Mouse (Mus musculus) liver, adult 2 months (tissue): ENCODE measurements around the gene Ctsz.

Experiments
- CTCF ChIP-seq: fragments of 200-500 bp; IDR thresholded peaks from 2 replicates; pipeline ENCODE4 v1.5.1; 2011; ENCODE audit warnings: low read depth, low read length, control low read depth
- POLR2A ChIP-seq: fragments of 200-500 bp; IDR thresholded peaks from 2 replicates; pipeline ENCODE4 v1.6.1; 2011; ENCODE audit warnings: low read length, control low read depth; ENCODE audit not compliant: insufficient read depth; ENCODE audit errors: extremely low read depth

GRCm38 (mm10) chr2:174477543-174478319, 38.9 kb upstream of the Ctsz start:
- TF ChIP-seq CTCF (no peak), POLR2A (no peak)
